Mouse (Mus musculus): Measurements from ENCODE around the gene Sf3b6. TPM values are rescaled to one million over a fixed set of nuclear protein-coding genes. Genes with fewer than 3 reads are reported as not detected.

The Sf3b6 gene
- total RNA-seq, 1 experiment = 119 TPM

- in situ Hi-C loops (cut with MboI; ENCODE audit: low sequenced_read_pairs in 2 of 2, unreplicated experiment in 2 of 2) = no loop called here
- H3K36me3 ChIP-seq (ENCODE audit: control insufficient read depth, insufficient read depth, low read length, poor library complexity, severe bottlenecking) = peaks cover 14% of the 10 kb centered on the region
- no peak for DNase-seq (ENCODE audit: low read depth, low spot score)
- no peak overlapping the region for H3K9ac ChIP-seq (ENCODE audit: insufficient read depth, low read depth, low read length, poor library complexity, severe bottlenecking)
- H3K4me3 ChIP-seq (ENCODE audit: insufficient read depth in 1 of 2, low read depth in 1 of 2, low read length in 2 of 2, poor library complexity in 1 of 2, severe bottlenecking in 1 of 2) = no peak overlapping the region
- no peaks in the 10 kb centered on the region for H3K9me3 ChIP-seq (ENCODE audit: control insufficient read depth, insufficient read depth, low read depth, low read length)
- H3K27ac ChIP-seq (ENCODE audit: insufficient read depth, low read depth, low read length, poor library complexity, severe bottlenecking) = no peak overlapping the region
- H3K4me1 ChIP-seq (ENCODE audit: control insufficient read depth in 2 of 2, insufficient read depth in 2 of 2, low read length in 2 of 2, poor library complexity in 1 of 2) = peaks cover 4 to 9% of the 10 kb centered on the region in 2 experiments; a peak in 2 of 4 replicates
- no peak for TF ChIP-seq MAFK (IDR thresholded peaks at IDR 0.05; ENCODE audit: insufficient read depth, low read depth, low read length)
- TF ChIP-seq CHD2 (IDR thresholded peaks at IDR 0.05; ENCODE audit: low read depth, low read length) = no peak
- TF ChIP-seq HCFC1 (IDR thresholded peaks at IDR 0.05; ENCODE audit: borderline replicate concordance, insufficient read depth, low read length) = no peak
- TF ChIP-seq ZC3H11A (IDR thresholded peaks at IDR 0.05; ENCODE audit: borderline replicate concordance, low read depth, low read length) = no peak
- TF ChIP-seq ZNF384 (IDR thresholded peaks at IDR 0.05; ENCODE audit: low read depth, low read length) = no peak
Observed at GRCm38 (mm10) chr12:4856834-4857233, 39.5 kb downstream of the Sf3b6 start.

- in situ Hi-C loops (cut with MboI; ENCODE audit: low sequenced_read_pairs in 2 of 2, unreplicated experiment in 2 of 2) = no loop called here
- no peak overlapping the region for H3K27ac ChIP-seq (ENCODE audit: insufficient read depth, low read depth, low read length, poor library complexity, severe bottlenecking)
- peaks cover 9% of the 10 kb centered on the region for H3K36me3 ChIP-seq (ENCODE audit: control insufficient read depth, insufficient read depth, low read length, poor library complexity, severe bottlenecking)
- H3K9ac ChIP-seq (ENCODE audit: insufficient read depth, low read depth, low read length, poor library complexity, severe bottlenecking) = no peak overlapping the region
- H3K9me3 ChIP-seq (ENCODE audit: control insufficient read depth, insufficient read depth, low read depth, low read length) = no peaks in the 10 kb centered on the region
- TF ChIP-seq CHD2 (IDR thresholded peaks at IDR 0.05; ENCODE audit: low read depth, low read length) (no peak), ZC3H11A (IDR thresholded peaks at IDR 0.05; ENCODE audit: borderline replicate concordance, low read depth, low read length) (no peak), MAFK (IDR thresholded peaks at IDR 0.05; ENCODE audit: insufficient read depth, low read depth, low read length) (no peak), ZNF384 (IDR thresholded peaks at IDR 0.05; ENCODE audit: low read depth, low read length) (no peak), HCFC1 (IDR thresholded peaks at IDR 0.05; ENCODE audit: borderline replicate concordance, insufficient read depth, low read length) (no peak)
- H3K4me1 ChIP-seq (ENCODE audit: control insufficient read depth in 2 of 2, insufficient read depth in 2 of 2, low read length in 2 of 2, poor library complexity in 1 of 2) = peaks cover 4 to 9% of the 10 kb centered on the region in 2 experiments; a peak in 2 of 4 replicates
- DNase-seq (ENCODE audit: low read depth, low spot score) = no peak
- H3K4me3 ChIP-seq (ENCODE audit: insufficient read depth in 1 of 2, low read depth in 1 of 2, low read length in 2 of 2, poor library complexity in 1 of 2, severe bottlenecking in 1 of 2) = no peak overlapping the region
Observed at GRCm38 (mm10) chr12:4859241-4859914, 42.0 kb downstream of the Sf3b6 start.

- H3K4me1 ChIP-seq (ENCODE audit: control insufficient read depth in 2 of 2, insufficient read depth in 2 of 2, low read length in 2 of 2, poor library complexity in 1 of 2) = peaks cover 4 to 9% of the 10 kb centered on the region in 2 experiments; a peak in 2 of 4 replicates
- H3K9ac ChIP-seq (ENCODE audit: insufficient read depth, low read depth, low read length, poor library complexity, severe bottlenecking) = no peak overlapping the region
- no peak overlapping the region for H3K4me3 ChIP-seq (ENCODE audit: insufficient read depth in 1 of 2, low read depth in 1 of 2, low read length in 2 of 2, poor library complexity in 1 of 2, severe bottlenecking in 1 of 2)
- no peaks in the 10 kb centered on the region for H3K9me3 ChIP-seq (ENCODE audit: control insufficient read depth, insufficient read depth, low read depth, low read length)
- TF ChIP-seq HCFC1 (IDR thresholded peaks at IDR 0.05; ENCODE audit: borderline replicate concordance, insufficient read depth, low read length) (no peak), CHD2 (IDR thresholded peaks at IDR 0.05; ENCODE audit: low read depth, low read length) (no peak), ZNF384 (IDR thresholded peaks at IDR 0.05; ENCODE audit: low read depth, low read length) (no peak), ZC3H11A (IDR thresholded peaks at IDR 0.05; ENCODE audit: borderline replicate concordance, low read depth, low read length) (no peak; the same call in 1 of the 2 replicates), MAFK (IDR thresholded peaks at IDR 0.05; ENCODE audit: insufficient read depth, low read depth, low read length) (no peak)
- in situ Hi-C loops (cut with MboI; ENCODE audit: low sequenced_read_pairs in 2 of 2, unreplicated experiment in 2 of 2) = no loop called here
- H3K27ac ChIP-seq (ENCODE audit: insufficient read depth, low read depth, low read length, poor library complexity, severe bottlenecking) = no peak overlapping the region
- peaks cover 3% of the 10 kb centered on the region; the same call in 1 of the 2 replicates for H3K36me3 ChIP-seq (ENCODE audit: control insufficient read depth, insufficient read depth, low read length, poor library complexity, severe bottlenecking)
- DNase-seq (ENCODE audit: low read depth, low spot score) = no peak
Observed at GRCm38 (mm10) chr12:4862672-4863071, 45.3 kb downstream of the Sf3b6 start.

GRCm38 (mm10) chr12:4863654-4864337 is 46.5 kb downstream of the Sf3b6 start:
- Histone ChIP-seq H3K9me3 (ENCODE audit: control insufficient read depth, insufficient read depth, low read depth, low read length) (no peaks in the 10 kb centered on the region), H3K27ac (ENCODE audit: insufficient read depth, low read depth, low read length, poor library complexity, severe bottlenecking) (no peak overlapping the region), H3K9ac (ENCODE audit: insufficient read depth, low read depth, low read length, poor library complexity, severe bottlenecking) (no peak overlapping the region), H3K36me3 (ENCODE audit: control insufficient read depth, insufficient read depth, low read length, poor library complexity, severe bottlenecking) (no peaks in the 10 kb centered on the region), H3K4me3 (ENCODE audit: insufficient read depth in 1 of 2, low read depth in 1 of 2, low read length in 2 of 2, poor library complexity in 1 of 2, severe bottlenecking in 1 of 2) (no peak overlapping the region), H3K4me1 (ENCODE audit: control insufficient read depth in 2 of 2, insufficient read depth in 2 of 2, low read length in 2 of 2, poor library complexity in 1 of 2) (peaks cover 4 to 9% of the 10 kb centered on the region in 2 experiments; a peak in 2 of 4 replicates)
- TF ChIP-seq CHD2 (IDR thresholded peaks at IDR 0.05; ENCODE audit: low read depth, low read length) (no peak), HCFC1 (IDR thresholded peaks at IDR 0.05; ENCODE audit: borderline replicate concordance, insufficient read depth, low read length) (no peak), ZNF384 (IDR thresholded peaks at IDR 0.05; ENCODE audit: low read depth, low read length) (no peak)
- no peak for DNase-seq (ENCODE audit: low read depth, low spot score)
- in situ Hi-C loops (cut with MboI; ENCODE audit: low sequenced_read_pairs in 2 of 2, unreplicated experiment in 2 of 2) = no loop called here

All from ES-E14 (cell line).